Mouse (Mus musculus) myocyte (in vitro differentiated cells): ENCODE data around the gene Msi2. TPM values are rescaled to one million over a fixed set of nuclear protein-coding genes. Genes with fewer than 3 reads are reported as not detected.

Experiments used
- H3K27me3 ChIP-seq: one replicate; pipeline ENCODE4 v1.6.1; 2011; ENCODE audit not compliant: control insufficient read depth, insufficient read depth, insufficient read length
- H3K36me3 ChIP-seq: one replicate; pipeline ENCODE4 v1.6.1; 2011; ENCODE audit not compliant: control insufficient read depth, insufficient read depth
- H3K4me2 ChIP-seq: one replicate; pipeline ENCODE4 v1.6.1; 2011; ENCODE audit warnings: low read depth, control low read depth
- H3K4me3 ChIP-seq: one replicate; pipeline ENCODE4 v1.5.1; 2011; ENCODE audit warnings: mild to moderate bottlenecking, control low read depth, moderate library complexity
- H3K79me2 ChIP-seq: one replicate; pipeline ENCODE4 v1.6.1; 2011; ENCODE audit not compliant: control insufficient read depth, insufficient read depth
- H3ac ChIP-seq: one replicate; pipeline ENCODE4 v1.6.1; 2011; ENCODE audit not compliant: control insufficient read depth, insufficient read length
- CEBPB ChIP-seq: IDR thresholded peaks from 2 replicates; pipeline ENCODE4 v1.6.1; 2011; ENCODE audit warnings: mild to moderate bottlenecking, moderate library complexity; ENCODE audit not compliant: poor library complexity, insufficient read depth, severe bottlenecking
- E2F4 ChIP-seq: IDR thresholded peaks from one replicate; pipeline ENCODE4 v1.6.1; 2011; ENCODE audit warnings: mild to moderate bottlenecking, control low read depth, moderate library complexity; ENCODE audit not compliant: insufficient read depth
- MAX ChIP-seq: IDR thresholded peaks from one replicate; pipeline ENCODE4 v1.6.1; 2011; ENCODE audit warnings: low read depth, mild to moderate bottlenecking, control low read depth
- MYOD1 ChIP-seq, 3 experiments: IDR thresholded peaks; one replicate each; pipeline ENCODE4 v1.6.1; 2011; ENCODE audit warnings: control low read depth in 2 of 3, low read depth in 2 of 3, mild to moderate bottlenecking in 2 of 3, moderate library complexity in 1 of 3; ENCODE audit not compliant: insufficient read length in 2 of 3, control insufficient read depth in 1 of 3
- MYOG ChIP-seq, 3 experiments: IDR thresholded peaks; one replicate each; pipeline ENCODE4 v1.6.1; 2011; ENCODE audit warnings: control low read depth in 2 of 3, low read depth in 2 of 3, mild to moderate bottlenecking in 2 of 3; ENCODE audit not compliant: insufficient read length in 2 of 3, control insufficient read depth in 1 of 3, insufficient read depth in 1 of 3
- POLR2A ChIP-seq: IDR thresholded peaks from one replicate; pipeline ENCODE4 v1.6.1; 2011; ENCODE audit warnings: low read depth, mild to moderate bottlenecking, control low read depth, moderate library complexity; ENCODE audit not compliant: insufficient read length
- POLR2AphosphoS2 ChIP-seq: IDR thresholded peaks from one replicate; pipeline ENCODE4 v1.6.1; 2011; ENCODE audit warnings: low read depth, control low read depth; ENCODE audit not compliant: insufficient read length
- REST ChIP-seq: IDR thresholded peaks from one replicate; pipeline ENCODE4 v1.6.1; 2011; ENCODE audit warnings: mild to moderate bottlenecking, control low read depth, moderate library complexity; ENCODE audit not compliant: insufficient read depth, insufficient read length
- SRF ChIP-seq: IDR thresholded peaks from one replicate; pipeline ENCODE4 v1.6.1; 2011; ENCODE audit warnings: low read depth; ENCODE audit not compliant: control insufficient read depth, insufficient read length
- TCF12 ChIP-seq: IDR thresholded peaks from one replicate; pipeline ENCODE4 v1.6.1; 2011; ENCODE audit warnings: mild to moderate bottlenecking, control low read depth; ENCODE audit not compliant: poor library complexity, insufficient read depth, severe bottlenecking
- TCF3 ChIP-seq: IDR thresholded peaks from one replicate; pipeline ENCODE4 v1.6.1; 2011; ENCODE audit warnings: low read depth, control low read depth; ENCODE audit not compliant: insufficient read length
- USF1 ChIP-seq: IDR thresholded peaks from one replicate; pipeline ENCODE4 v1.6.1; 2011; ENCODE audit warnings: low read depth, mild to moderate bottlenecking, control low read depth, moderate library complexity
- polyA plus RNA-seq: library from polyadenylated mRNA; unstranded; fragments of >200 nt; fragmentation: generic; extraction: Trizol; gene quantifications from one replicate; pipeline ENCODE4 v1.2.1, GENCODE M21; 2012; ENCODE audit warnings: missing spikeins

The Msi2 gene
- polyA plus RNA-seq, 1 experiment: 37.9 TPM

DNA sequence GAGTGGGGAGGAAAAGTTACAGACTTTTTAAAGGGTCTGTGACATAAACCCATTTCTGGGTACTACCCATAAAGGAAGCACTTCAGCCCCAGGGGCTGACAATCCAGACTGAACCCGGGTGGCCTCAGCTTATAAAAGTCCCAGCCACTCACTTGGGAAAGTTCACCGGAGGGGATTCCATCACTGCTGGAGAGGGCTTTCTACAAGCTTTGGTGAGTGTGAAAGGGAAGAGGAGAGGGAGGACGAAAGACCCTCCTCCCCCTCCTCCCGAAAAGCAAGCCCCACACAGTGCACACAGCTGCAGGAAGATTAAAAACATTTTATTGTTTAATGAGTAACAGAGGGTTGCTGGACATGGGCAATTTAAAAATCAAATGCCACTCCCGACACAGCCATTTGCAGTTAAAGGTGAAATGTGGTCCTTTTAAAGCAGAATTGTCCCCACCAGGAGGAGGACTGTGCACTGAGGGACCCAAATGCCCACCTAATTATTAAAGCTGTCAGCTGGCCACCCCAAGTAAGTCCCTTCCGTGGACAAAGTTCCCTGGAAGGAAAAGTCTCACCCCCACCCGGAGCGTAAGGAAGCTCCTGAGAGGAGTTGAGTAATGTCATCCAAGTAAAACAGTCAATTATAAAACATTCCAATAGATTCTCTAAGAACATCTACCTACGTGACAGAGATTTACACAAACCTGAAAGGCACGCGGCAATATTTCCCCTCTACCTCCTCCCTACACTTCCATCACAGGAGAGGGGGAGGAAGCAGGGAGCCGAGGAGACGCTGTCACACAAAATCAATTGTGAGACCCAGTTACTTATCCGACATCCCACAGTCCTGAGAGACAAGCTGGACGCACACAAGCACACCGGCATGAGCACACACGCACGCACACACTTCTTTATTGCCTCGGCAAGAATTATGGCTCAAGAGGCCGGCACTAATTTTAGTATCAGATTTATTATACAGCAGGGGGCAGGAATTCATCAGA lies 24.1 kb downstream of the Msi2 start:
- Histone ChIP-seq H3K27me3 (no peaks in the 10 kb centered on the region), H3ac (no peak overlapping the region), H3K4me2 (no peak overlapping the region), H3K79me2 (peaks cover 8% of the 10 kb centered on the region), H3K4me3 (no peak overlapping the region), H3K36me3 (peaks cover 11% of the 10 kb centered on the region)
- TF ChIP-seq SRF (no peak), REST (no peak), E2F4 (no peak), MYOG (IDR thresholded peaks at IDR 0.05; ENCODE audit: control insufficient read depth in 1 of 3, insufficient read depth in 1 of 3, insufficient read length in 2 of 3, low read depth in 2 of 3) (no peak), USF1 (no peak), MAX (no peak), TCF3 (no peak), POLR2AphosphoS2 (no peak), CEBPB (no peak), TCF12 (no peak), MYOD1 (IDR thresholded peaks at IDR 0.05; ENCODE audit: control insufficient read depth in 1 of 3, insufficient read length in 2 of 3, low read depth in 2 of 3) (no peak), POLR2A (no peak)

GRCm38 (mm10) chr11:88693002-88693769 lies 25.1 kb downstream of the Msi2 start:
- no peak overlapping the region for H3K4me3 ChIP-seq
- peaks cover 10% of the 10 kb centered on the region for H3K79me2 ChIP-seq
- H3K36me3 ChIP-seq: peaks cover 8% of the 10 kb centered on the region
- no peak overlapping the region for H3ac ChIP-seq
- no peak for TF ChIP-seq MAX
- no peaks in the 10 kb centered on the region for H3K27me3 ChIP-seq
- H3K4me2 ChIP-seq: no peak overlapping the region

DNA sequence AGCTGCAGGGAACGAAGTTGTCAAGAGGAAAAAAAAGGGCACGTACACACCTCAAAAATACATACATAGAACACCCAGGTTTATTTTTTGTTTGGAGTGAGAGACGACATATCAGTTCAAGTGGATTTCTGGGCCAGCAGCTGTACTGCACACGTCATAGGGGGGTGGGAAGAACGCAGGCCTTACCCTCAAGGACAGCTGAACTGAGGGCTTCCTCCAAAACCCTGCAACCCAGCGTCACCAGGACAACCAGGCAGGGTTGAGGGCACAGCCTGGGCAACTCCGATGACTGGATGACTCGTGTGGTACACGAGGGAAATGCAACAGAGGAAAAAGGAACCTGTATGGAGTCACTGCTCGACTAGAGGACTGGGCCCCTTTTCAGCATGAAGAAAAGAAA lies 25.9 kb downstream of the Msi2 start:
- TF ChIP-seq CEBPB (no peak), TCF3 (no peak), USF1 (no peak), MAX (no peak), SRF (no peak), MYOD1 (IDR thresholded peaks at IDR 0.05; ENCODE audit: control insufficient read depth in 1 of 3, insufficient read length in 2 of 3, low read depth in 2 of 3) (peak in 2 of 3 experiments; percentile 69 to 83), REST (no peak), TCF12 (peak; percentile 30), POLR2A (no peak), E2F4 (no peak), MYOG (IDR thresholded peaks at IDR 0.05; ENCODE audit: control insufficient read depth in 1 of 3, insufficient read depth in 1 of 3, insufficient read length in 2 of 3, low read depth in 2 of 3) (peak; percentile 56 to 91 (median 71)), POLR2AphosphoS2 (peak; percentile 23)
- Histone ChIP-seq H3ac (no peak overlapping the region), H3K27me3 (no peaks in the 10 kb centered on the region), H3K36me3 (peaks cover 4% of the 10 kb centered on the region), H3K4me2 (peak overlapping the region; percentile 22), H3K79me2 (peaks cover 11% of the 10 kb centered on the region), H3K4me3 (no peak overlapping the region)

DNA sequence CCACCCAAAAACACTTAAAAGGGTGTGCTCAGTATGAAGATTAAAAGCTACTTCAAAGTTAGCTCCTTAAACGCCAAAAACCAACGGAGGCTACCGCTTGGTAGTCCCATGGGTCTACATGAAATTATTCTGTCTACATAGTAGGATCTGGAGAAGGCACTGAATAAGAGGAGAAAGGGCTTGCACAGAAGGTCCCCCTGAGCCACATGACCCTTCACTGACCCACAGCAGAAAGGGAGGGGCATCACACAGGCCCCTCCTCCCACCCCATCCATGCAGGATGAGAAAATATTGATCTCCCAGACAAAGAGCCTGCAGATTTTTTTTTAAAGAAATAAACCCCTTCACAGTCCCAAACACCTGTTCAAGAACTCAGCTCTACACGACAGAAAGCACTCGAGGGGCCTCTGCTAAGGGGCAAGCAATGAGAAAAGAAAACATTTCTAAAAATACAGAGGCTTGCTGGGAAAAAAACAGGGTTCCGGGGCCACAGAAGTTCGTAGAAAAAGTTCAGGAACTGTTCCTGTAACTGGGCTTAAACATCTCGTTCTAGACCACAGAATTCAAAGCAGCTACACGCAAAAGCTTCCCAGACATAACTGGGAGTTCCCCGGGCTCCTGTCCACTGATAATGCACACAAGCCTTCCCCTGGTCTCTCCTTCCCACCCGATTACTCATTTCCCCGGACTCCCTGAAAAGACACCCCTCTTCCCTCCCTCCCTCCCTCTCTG lies 27.6 kb downstream of the Msi2 start:
- Histone ChIP-seq H3K79me2 (peaks cover 16% of the 10 kb centered on the region), H3ac (no peak overlapping the region), H3K4me3 (no peak overlapping the region), H3K36me3 (no peaks in the 10 kb centered on the region), H3K27me3 (no peaks in the 10 kb centered on the region), H3K4me2 (peak overlapping the region; percentile 43)
- no peak for TF ChIP-seq REST
- no peak for TF ChIP-seq POLR2A
- TF ChIP-seq MYOD1 (IDR thresholded peaks at IDR 0.05; ENCODE audit: control insufficient read depth in 1 of 3, insufficient read length in 2 of 3, low read depth in 2 of 3): no peak
- TF ChIP-seq SRF: no peak
- TF ChIP-seq POLR2AphosphoS2: no peak
- TF ChIP-seq E2F4: no peak
- TF ChIP-seq TCF12: no peak
- TF ChIP-seq USF1: no peak
- no peak for TF ChIP-seq MAX
- TF ChIP-seq CEBPB: no peak
